Mouse (Mus musculus): ENCODE results near the gene Nkx2-5. TPM values are rescaled to one million over a fixed set of nuclear protein-coding genes. Genes with fewer than 3 reads are reported as not detected.

Gene Nkx2-5
- polyA plus RNA-seq (2014; fragmentation: Illumina TruSeq; extraction: RNeasy Lipid Tissue Mini Kit (QIAGEN cat#74804)), result not detected

GRCm38 (mm10) chr17:26844909-26845148, at the start of gene Nkx2-5:
TSS of gene Nkx2-5 (minus strand) at chr17:26845009.

Other genes starting within 250 kb of the Nkx2-5 start
- gene Atp6v0e, start 181.8 kb downstream of the Nkx2-5 start, polyA plus RNA-seq (2014; fragmentation: Illumina TruSeq; extraction: RNeasy Lipid Tissue Mini Kit (QIAGEN cat#74804)), result 35.4 TPM
- 87.5 TPM for gene Crebrf, start 129.4 kb downstream of the Nkx2-5 start, polyA plus RNA-seq (2014; fragmentation: Illumina TruSeq; extraction: RNeasy Lipid Tissue Mini Kit (QIAGEN cat#74804))
- 16.7 TPM for gene Bnip1, start 63.9 kb downstream of the Nkx2-5 start, polyA plus RNA-seq (2014; fragmentation: Illumina TruSeq; extraction: RNeasy Lipid Tissue Mini Kit (QIAGEN cat#74804))
- 0.31 TPM for gene Kifc5b, start 72.1 kb upstream of the Nkx2-5 start, polyA plus RNA-seq (2014; fragmentation: Illumina TruSeq; extraction: RNeasy Lipid Tissue Mini Kit (QIAGEN cat#74804))
- 1.8 TPM for gene Phf1, start 88.0 kb upstream of the Nkx2-5 start, polyA plus RNA-seq (2014; fragmentation: Illumina TruSeq; extraction: RNeasy Lipid Tissue Mini Kit (QIAGEN cat#74804))
- 11.3 TPM for gene Cuta, start 94.6 kb upstream of the Nkx2-5 start, polyA plus RNA-seq (2014; fragmentation: Illumina TruSeq; extraction: RNeasy Lipid Tissue Mini Kit (QIAGEN cat#74804))
- 1.2 TPM for gene Syngap1, start 96.2 kb upstream of the Nkx2-5 start, polyA plus RNA-seq (2014; fragmentation: Illumina TruSeq; extraction: RNeasy Lipid Tissue Mini Kit (QIAGEN cat#74804))
- 17.3 TPM for gene Zbtb9, start 128.2 kb upstream of the Nkx2-5 start, polyA plus RNA-seq (2014; fragmentation: Illumina TruSeq; extraction: RNeasy Lipid Tissue Mini Kit (QIAGEN cat#74804))
- 1.3 TPM for gene Bak1, start 184.0 kb upstream of the Nkx2-5 start, polyA plus RNA-seq (2014; fragmentation: Illumina TruSeq; extraction: RNeasy Lipid Tissue Mini Kit (QIAGEN cat#74804))
- 0.37 TPM for gene Itpr3, start 212.3 kb upstream of the Nkx2-5 start, polyA plus RNA-seq (2014; fragmentation: Illumina TruSeq; extraction: RNeasy Lipid Tissue Mini Kit (QIAGEN cat#74804))